Mouse (Mus musculus) embryonic facial prominence, embryonic 10.5 days (tissue): ENCODE results near the gene Fgfr2. TPM values are rescaled to one million over a fixed set of nuclear protein-coding genes. Genes with fewer than 3 reads are reported as not detected.

Source experiments
- DNase-seq: peaks from one replicate; pipeline ENCODE4 v3.0.0-alpha.2; 2017; ENCODE audit warnings: low spot score
- H3K27ac ChIP-seq: fragments of 300-500 bp; sonication (generic); replicated peaks from 2 replicates; pipeline ENCODE4 v1.5.1; 2016; ENCODE audit warnings: mild to moderate bottlenecking
- H3K27me3 ChIP-seq: fragments of 300-500 bp; sonication (generic); replicated peaks from 2 replicates; pipeline ENCODE4 v1.6.1; 2016; ENCODE audit warnings: low read depth, mild to moderate bottlenecking; ENCODE audit not compliant: poor library complexity, severe bottlenecking
- H3K36me3 ChIP-seq: fragments of 300-500 bp; sonication (generic); replicated peaks from 2 replicates; pipeline ENCODE4 v1.6.1; 2016; ENCODE audit warnings: mild to moderate bottlenecking, moderate library complexity
- H3K4me1 ChIP-seq: fragments of 300-500 bp; sonication (generic); 2 replicates; pipeline ENCODE4 v1.6.1; 2016
- H3K4me3 ChIP-seq: fragments of 300-500 bp; sonication (generic); 2 replicates; pipeline ENCODE4 v1.5.1; 2016; ENCODE audit warnings: mild to moderate bottlenecking, moderate library complexity
- H3K9me3 ChIP-seq: fragments of 300-500 bp; sonication (generic); 2 replicates; pipeline ENCODE4 v1.6.1; 2016; ENCODE audit warnings: mild to moderate bottlenecking
- WGBS: fragments of 180-500 bp; shearing (Covaris S2); methylation state at CpG from one replicate; pipeline ENCODE4 v1.1.7; 2016; 5-methylcytosine and 5-hydroxymethylcytosine counted together
- polyA plus RNA-seq: library from polyadenylated mRNA; unstranded; fragments of >200 nt; fragmentation: Nextera tagmentation; extraction: Ambion mirVana; gene quantifications from 2 replicates; pipeline ENCODE4 v1.2.1, GENCODE M21; 2016

The Fgfr2 gene
- polyA plus RNA-seq, 1 experiment from 2014 or later: 74.3 TPM

- Histone ChIP-seq H3K27me3 (no peaks in the 10 kb centered on the region), H3K27ac (no peak overlapping the region), H3K36me3 (peaks cover 44% of the 10 kb centered on the region), H3K4me1 (peaks cover 53% of the 10 kb centered on the region), H3K9me3 (no peaks in the 10 kb centered on the region), H3K4me3 (no peak overlapping the region)
- 90% methylated on average over 4 of the region's 4 CpGs for WGBS
- no peak for DNase-seq
Observed at GRCm38 (mm10) chr7:130230034-130230433, 2893.1 kb downstream of the Fgfr2 start.

- peaks cover 47% of the 10 kb centered on the region for H3K4me1 ChIP-seq
- WGBS: 86% methylated on average over 3 of the region's 3 CpGs
Observed at GRCm38 (mm10) chr7:130225227-130225626, 2897.9 kb downstream of the Fgfr2 start.

GRCm38 (mm10) chr7:130222633-130223354, 2900.4 kb downstream of the Fgfr2 start:
- no peaks in the 10 kb centered on the region for H3K9me3 ChIP-seq
- 80% methylated on average over 8 of the region's 8 CpGs for WGBS
- no peaks in the 10 kb centered on the region for H3K27me3 ChIP-seq
- H3K4me1 ChIP-seq: peaks cover 37% of the 10 kb centered on the region
- H3K27ac ChIP-seq: no peak overlapping the region
- no peak overlapping the region for H3K4me3 ChIP-seq
- H3K36me3 ChIP-seq: peaks cover 48% of the 10 kb centered on the region
- no peak for DNase-seq

More at GRCm38 (mm10) chr7:130225227-130225626, 2897.9 kb downstream of the Fgfr2 start:
- no peak for DNase-seq
- Histone ChIP-seq H3K27ac (no peak overlapping the region), H3K36me3 (peaks cover 38% of the 10 kb centered on the region), H3K9me3 (no peaks in the 10 kb centered on the region), H3K27me3 (no peaks in the 10 kb centered on the region), H3K4me3 (no peak overlapping the region)

- H3K27me3 ChIP-seq: no peaks in the 10 kb centered on the region
- H3K27ac ChIP-seq: no peak overlapping the region
- H3K4me3 ChIP-seq: no peak overlapping the region
- no peaks in the 10 kb centered on the region for H3K9me3 ChIP-seq
- no peak for DNase-seq
- WGBS: 81% methylated on average over 17 of the region's 17 CpGs
- peaks cover 44% of the 10 kb centered on the region for H3K36me3 ChIP-seq
- H3K4me1 ChIP-seq: peaks cover 29% of the 10 kb centered on the region
Observed at GRCm38 (mm10) chr7:130221661-130222387, 2901.3 kb downstream of the Fgfr2 start.

GRCm38 (mm10) chr7:130220627-130221026, 2902.5 kb downstream of the Fgfr2 start:
- no peak for DNase-seq
- H3K9me3 ChIP-seq: no peaks in the 10 kb centered on the region
- no peak overlapping the region for H3K27ac ChIP-seq
- H3K4me3 ChIP-seq: no peak overlapping the region
- H3K4me1 ChIP-seq: peaks cover 35% of the 10 kb centered on the region
- H3K27me3 ChIP-seq: no peaks in the 10 kb centered on the region
- H3K36me3 ChIP-seq: peaks cover 33% of the 10 kb centered on the region
- 91% methylated on average over 4 of the region's 4 CpGs for WGBS

- Histone ChIP-seq H3K4me3 (no peak overlapping the region), H3K9me3 (no peaks in the 10 kb centered on the region), H3K27ac (no peak overlapping the region), H3K4me1 (peaks cover 40% of the 10 kb centered on the region), H3K27me3 (no peaks in the 10 kb centered on the region), H3K36me3 (peaks cover 31% of the 10 kb centered on the region)
- 89% methylated on average over 4 of the region's 4 CpGs for WGBS
- no peak for DNase-seq
Observed at GRCm38 (mm10) chr7:130219844-130220243, 2903.3 kb downstream of the Fgfr2 start.

- WGBS: 45% methylated on average over 4 of the region's 4 CpGs
- Histone ChIP-seq H3K4me1 (peaks cover 47% of the 10 kb centered on the region), H3K4me3 (no peak overlapping the region), H3K36me3 (peaks cover 61% of the 10 kb centered on the region), H3K9me3 (no peaks in the 10 kb centered on the region), H3K27ac (no peak overlapping the region), H3K27me3 (peaks cover 3% of the 10 kb centered on the region; the same call in 1 of the 2 replicates)
- DNase-seq: no peak
Observed at GRCm38 (mm10) chr7:130216272-130216671, 2906.9 kb downstream of the Fgfr2 start.

GRCm38 (mm10) chr7:130215348-130216252, 2907.6 kb downstream of the Fgfr2 start:
- DNase-seq: peak; percentile 61
- Histone ChIP-seq H3K4me1 (peaks cover 46% of the 10 kb centered on the region), H3K4me3 (no peak overlapping the region), H3K27me3 (peaks cover 5% of the 10 kb centered on the region; the same call in 1 of the 2 replicates), H3K27ac (0 out of 2 replicates have a peak overlapping the region, but pooled peaks have one; percentile 21), H3K36me3 (peaks cover 60% of the 10 kb centered on the region), H3K9me3 (no peaks in the 10 kb centered on the region)
- 58% methylated on average over 21 of the region's 21 CpGs for WGBS

GRCm38 (mm10) chr7:130213156-130213555, 2910.0 kb downstream of the Fgfr2 start:
- peak overlapping the region; percentile 26 for H3K27ac ChIP-seq
- H3K27me3 ChIP-seq: peaks cover 5% of the 10 kb centered on the region; the same call in 1 of the 2 replicates
- peaks cover 58% of the 10 kb centered on the region for H3K4me1 ChIP-seq
- 85% methylated on average over 5 of the region's 5 CpGs for WGBS
- DNase-seq: no peak
- H3K36me3 ChIP-seq: peaks cover 61% of the 10 kb centered on the region
- no peaks in the 10 kb centered on the region for H3K9me3 ChIP-seq
- no peak overlapping the region for H3K4me3 ChIP-seq

GRCm38 (mm10) chr7:130211411-130211810, 2911.7 kb downstream of the Fgfr2 start:
- Histone ChIP-seq H3K27ac (no peak overlapping the region), H3K4me3 (no peak overlapping the region), H3K36me3 (peaks cover 59% of the 10 kb centered on the region), H3K27me3 (peaks cover 5% of the 10 kb centered on the region; the same call in 1 of the 2 replicates), H3K4me1 (peaks cover 73% of the 10 kb centered on the region), H3K9me3 (no peaks in the 10 kb centered on the region)
- DNase-seq: no peak
- 77% methylated on average over 5 of the region's 5 CpGs for WGBS

- H3K36me3 ChIP-seq: peaks cover 53% of the 10 kb centered on the region
- H3K9me3 ChIP-seq: no peaks in the 10 kb centered on the region
- peaks cover 63% of the 10 kb centered on the region for H3K4me1 ChIP-seq
- no peak overlapping the region for H3K4me3 ChIP-seq
- no peak for DNase-seq
- WGBS: 70% methylated on average over 4 of the region's 4 CpGs
- H3K27ac ChIP-seq: no peak overlapping the region; the same call in 1 of the 2 replicates
- H3K27me3 ChIP-seq: peaks cover 5% of the 10 kb centered on the region; the same call in 1 of the 2 replicates
Observed at GRCm38 (mm10) chr7:130208601-130209000, 2914.5 kb downstream of the Fgfr2 start.

- peaks cover 49% of the 10 kb centered on the region for H3K4me1 ChIP-seq
- H3K27me3 ChIP-seq: 0 out of 2 replicates have a peak, but pooled peaks cover under 1% of the 10 kb centered on the region
- peak; percentile 37 for DNase-seq
- H3K27ac ChIP-seq: peak overlapping the region; percentile 37
- H3K36me3 ChIP-seq: peaks cover 41% of the 10 kb centered on the region
- 35% methylated on average over 6 of the region's 6 CpGs for WGBS
- no peaks in the 10 kb centered on the region for H3K9me3 ChIP-seq
- 0 out of 2 replicates have a peak overlapping the region, but pooled peaks have one; percentile 13 for H3K4me3 ChIP-seq
Observed at GRCm38 (mm10) chr7:130206181-130206582, 2917.0 kb downstream of the Fgfr2 start.
